Mouse (Mus musculus) liver, adult (tissue): ENCODE measurements at regions not wholly inside any gene's neighbourhood (a gene's known extent, or its start where the extent isn't known, plus 50 kb on each side); places are given as distances from the start of the nearest gene placed in this dataset.
A peak's percentile ranks its signal among the peaks of the same experiment; 100 is the strongest.

Source experiments
- GATA4 ChIP-seq: IDR thresholded peaks from 2 replicates; pipeline ENCODE4 v1.6.1; 2014; ENCODE audit warnings: mild to moderate bottlenecking, low read length; ENCODE audit not compliant: insufficient replicate concordance

DNA sequence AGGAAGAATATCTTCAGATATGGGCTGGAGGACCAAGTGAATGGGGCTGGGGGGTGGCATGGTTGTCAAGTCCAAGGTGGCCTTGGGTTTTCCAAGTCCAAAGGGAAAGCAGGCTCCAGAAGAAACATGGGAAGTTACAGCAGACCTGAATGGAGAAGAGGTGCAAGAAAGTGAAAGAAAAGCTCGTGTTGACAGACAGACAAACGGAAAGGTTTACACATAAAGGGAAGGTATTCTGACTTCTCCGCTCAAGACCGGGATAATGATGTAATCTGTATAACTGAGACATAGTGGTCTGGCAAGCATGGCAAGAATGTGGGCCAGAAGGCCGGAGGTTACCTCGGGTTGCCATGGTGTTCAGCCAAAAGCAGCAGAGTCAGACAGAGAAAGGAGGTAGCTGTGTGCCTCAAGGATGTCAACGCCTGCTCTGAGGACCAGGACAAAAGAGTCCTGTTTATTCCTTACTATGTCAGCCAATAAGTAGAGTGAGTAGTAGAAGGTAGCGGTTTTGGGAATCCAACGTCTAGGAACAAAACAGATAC lies 50.8 kb upstream of the Elk3 start:
- no peak for TF ChIP-seq GATA4

DNA sequence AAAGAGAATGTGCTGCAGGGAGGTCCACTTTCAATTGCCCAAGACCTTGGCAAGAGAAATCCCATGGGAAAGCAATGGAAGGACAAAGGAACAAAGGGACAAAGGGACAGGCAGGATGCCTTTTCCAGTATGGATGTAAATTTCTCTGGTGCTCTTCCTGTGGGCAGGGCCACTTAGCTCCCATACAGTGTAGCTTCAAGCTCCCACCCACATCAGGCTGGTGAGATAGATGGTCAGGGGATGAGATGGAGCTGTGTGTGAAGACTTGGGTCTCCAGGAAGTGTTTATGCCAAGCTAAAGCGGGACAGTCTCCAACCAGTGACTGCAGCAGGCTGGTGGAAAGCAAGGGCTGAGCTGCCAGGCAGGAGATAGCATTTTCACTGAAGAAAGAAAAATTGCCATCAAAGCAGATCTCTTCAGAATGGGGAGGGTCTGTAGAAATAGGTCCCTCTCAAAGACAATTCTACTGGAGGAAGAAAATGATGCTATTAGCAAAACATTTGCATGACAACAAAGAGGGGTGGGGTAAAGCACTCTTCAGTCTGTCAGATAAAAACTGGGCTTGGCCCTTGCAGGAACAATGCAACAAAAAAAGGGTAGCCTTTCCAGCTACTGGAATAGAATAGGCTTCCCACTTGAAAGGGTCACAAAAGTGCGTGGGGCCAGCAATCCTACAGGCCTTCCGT lies 53.3 kb upstream of the Elk3 start:
- TF ChIP-seq GATA4 = no peak

DNA sequence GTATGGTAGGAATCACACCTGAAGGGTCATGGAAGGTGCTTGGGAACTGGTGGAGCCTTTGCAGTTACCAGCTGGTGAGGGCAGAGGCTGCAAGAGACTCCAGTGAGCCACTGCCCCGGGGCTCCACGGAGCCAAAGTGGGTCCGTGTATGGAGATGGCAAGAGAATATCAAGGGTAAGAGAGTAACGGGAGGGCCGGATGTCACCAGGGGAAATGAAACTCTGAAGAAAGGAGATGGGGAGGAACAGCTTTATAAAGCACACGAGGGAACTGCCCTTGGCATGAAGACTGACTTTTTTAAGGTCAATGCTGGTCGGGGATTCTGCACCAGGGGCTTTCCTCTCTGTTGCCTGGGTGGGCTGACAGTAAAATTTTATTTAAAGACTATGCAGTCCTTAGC lies 53.9 kb upstream of the Elk3 start:
- no peak for TF ChIP-seq GATA4

DNA sequence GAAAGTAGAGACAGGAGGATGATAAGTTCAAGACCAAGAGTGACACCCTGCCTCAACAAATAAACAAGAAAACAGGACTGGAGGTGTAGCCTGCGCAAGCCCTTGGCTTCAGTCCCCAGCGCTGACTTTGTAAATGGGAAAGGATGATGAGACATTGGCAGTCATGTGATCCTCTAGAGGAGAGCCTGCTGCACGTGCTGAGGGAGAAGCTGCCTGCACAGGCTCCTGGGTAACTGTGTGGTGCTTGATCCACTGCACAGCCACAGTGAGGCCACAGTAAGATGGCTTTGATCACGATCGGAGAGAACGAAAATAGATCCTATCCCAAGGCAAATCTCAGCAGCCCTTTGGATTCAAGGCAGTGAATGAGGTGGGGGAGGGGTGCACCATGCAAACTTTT lies 54.4 kb upstream of the Elk3 start:
- TF ChIP-seq GATA4 = no peak

DNA sequence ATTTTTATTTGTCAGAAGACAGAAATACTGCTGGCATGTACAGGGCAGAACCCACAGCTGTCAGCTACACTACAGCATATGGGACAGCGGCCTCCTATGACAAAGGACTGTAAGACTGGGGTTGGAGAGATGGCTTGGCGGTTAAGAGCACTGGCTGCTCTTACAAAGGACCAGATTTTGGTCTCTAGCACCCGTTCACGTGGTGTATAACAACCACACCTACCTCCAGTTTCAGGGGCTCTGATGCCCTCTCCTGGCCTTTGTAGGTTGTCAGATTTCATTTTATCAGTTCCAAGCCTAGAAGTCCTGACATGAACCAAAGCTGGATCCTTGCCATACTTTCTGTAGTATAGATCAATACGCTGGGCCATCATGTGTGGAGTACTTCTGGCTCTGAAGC lies 54.9 kb upstream of the Elk3 start:
- no peak for TF ChIP-seq GATA4

DNA sequence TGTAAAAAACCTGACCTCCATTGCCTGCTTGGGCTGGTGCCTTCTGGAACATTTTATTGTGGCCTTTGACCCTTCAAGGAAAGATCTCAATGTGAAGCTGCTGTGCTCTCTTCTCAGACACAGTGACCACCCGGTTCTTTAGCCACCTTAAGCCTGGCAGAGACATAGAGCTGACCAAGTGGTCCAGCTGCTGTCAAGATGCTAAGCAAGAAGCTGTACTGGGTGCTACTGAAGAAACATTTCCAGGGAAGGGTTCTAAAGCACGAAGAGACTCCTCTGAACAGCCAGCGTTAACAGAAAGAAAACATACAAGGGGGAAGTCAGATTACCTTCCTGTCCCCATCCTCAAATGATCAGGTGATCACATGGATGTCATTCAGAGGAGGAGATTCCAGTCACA lies 58.8 kb upstream of the Elk3 start:
- TF ChIP-seq GATA4 = no peak

DNA sequence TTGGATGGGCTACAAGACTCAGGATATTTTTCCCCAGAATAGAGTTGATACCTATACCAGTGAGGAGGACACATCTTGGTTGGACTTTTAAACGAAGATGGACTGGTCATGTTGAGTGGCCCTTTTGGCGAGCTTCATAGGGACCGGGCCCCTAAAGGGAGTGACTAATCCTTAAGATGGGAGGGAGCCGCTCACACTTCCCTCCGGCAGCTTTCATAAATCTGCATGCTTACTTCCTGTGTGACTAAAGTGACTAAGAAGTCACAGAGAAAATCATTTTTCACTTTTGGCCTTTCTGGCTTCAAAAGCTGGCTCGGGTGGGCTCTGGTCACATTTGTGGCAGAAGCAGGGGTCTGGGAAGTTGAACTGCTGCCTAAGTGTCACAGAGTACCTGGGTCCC lies 59.4 kb upstream of the Elk3 start:
- no peak for TF ChIP-seq GATA4

DNA sequence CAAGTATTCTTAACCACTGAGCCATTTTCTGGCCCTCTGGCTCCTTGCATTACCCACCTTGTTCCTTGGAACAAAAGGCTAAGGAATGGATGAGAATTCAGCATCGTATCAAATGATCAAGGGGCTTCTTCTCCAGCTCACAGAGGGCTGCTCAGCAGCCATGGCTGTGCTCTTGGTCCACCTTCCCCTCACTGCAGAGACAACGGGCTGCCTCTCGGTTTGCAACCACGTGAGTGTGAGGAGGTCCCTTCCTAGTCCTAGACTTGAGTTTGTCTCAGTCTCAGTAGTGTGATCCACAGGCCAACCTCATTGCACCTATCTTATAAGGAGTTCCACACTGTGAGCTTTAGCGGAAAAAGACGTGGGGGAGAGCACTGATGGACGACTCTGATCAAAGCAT lies 61.3 kb upstream of the Elk3 start:
- TF ChIP-seq GATA4 = no peak

DNA sequence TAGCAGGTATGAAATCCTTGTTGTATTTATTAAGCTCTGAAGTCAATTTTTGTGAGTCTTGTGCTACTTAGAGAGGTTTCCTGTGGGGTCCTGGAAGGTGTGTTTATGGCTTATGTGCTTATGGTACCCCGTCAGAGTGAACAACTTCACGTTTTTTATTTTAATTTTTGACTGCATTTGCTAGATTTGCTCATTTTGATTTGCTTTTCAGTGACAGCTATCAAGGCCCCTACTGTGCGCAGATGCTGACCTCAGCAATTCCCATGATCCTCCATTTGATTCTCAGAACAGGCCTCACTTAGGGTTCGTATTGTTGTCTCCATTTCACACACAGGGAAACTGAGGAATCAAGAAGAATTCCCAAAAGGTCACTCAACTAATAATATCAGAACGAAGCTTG lies 62.3 kb upstream of the Elk3 start:
- TF ChIP-seq GATA4 = no peak

DNA sequence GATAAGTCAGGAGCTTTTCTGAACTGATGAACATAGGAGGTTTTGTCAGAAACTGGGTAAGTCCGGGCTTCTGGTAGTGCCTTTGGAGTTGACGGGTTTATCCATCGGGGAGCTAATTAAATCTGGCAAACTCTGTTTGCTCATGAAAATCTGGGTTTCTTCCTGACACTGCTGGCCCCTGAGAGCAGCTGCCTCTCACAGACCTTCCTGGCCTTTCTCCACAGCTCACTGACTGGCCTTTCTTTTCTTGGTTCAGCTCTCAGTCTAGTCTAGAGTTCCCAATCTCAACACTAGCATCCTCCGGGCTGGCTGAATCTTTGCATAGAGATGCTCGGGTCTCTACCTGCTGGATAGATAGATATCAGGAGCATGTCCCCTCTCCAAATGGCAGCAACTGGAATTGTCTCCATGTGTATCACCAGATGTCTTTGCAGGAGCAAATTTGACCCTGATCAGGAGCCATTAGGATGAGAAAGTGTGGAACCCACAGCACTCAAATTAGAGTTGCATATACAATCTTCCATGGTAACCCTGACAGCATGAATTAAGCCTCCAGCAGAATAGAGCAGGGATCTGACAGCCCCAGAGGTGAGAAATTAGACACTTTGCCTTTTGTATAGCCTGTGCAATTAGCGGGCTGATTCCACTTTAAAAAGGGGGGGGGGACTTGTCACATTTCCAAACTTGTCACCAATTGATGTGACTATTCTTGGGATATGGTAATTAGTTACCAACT lies 63.2 kb upstream of the Elk3 start:
- TF ChIP-seq GATA4 = no peak

DNA sequence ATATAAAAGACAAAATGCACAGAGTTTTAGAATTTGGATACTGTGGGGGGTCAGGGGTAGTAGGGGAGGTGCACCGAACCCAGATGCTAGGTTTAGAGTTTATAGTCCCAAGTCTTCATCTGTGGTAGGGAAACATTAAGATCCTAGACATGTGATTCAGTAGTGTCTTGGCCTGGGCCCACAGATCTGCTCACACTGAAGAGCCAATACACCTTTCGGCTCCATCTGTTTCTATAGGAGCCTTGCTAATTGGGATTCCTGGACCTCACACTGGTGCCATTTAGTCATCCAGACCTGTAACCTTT lies 63.7 kb upstream of the Elk3 start:
- TF ChIP-seq GATA4 = no peak

DNA sequence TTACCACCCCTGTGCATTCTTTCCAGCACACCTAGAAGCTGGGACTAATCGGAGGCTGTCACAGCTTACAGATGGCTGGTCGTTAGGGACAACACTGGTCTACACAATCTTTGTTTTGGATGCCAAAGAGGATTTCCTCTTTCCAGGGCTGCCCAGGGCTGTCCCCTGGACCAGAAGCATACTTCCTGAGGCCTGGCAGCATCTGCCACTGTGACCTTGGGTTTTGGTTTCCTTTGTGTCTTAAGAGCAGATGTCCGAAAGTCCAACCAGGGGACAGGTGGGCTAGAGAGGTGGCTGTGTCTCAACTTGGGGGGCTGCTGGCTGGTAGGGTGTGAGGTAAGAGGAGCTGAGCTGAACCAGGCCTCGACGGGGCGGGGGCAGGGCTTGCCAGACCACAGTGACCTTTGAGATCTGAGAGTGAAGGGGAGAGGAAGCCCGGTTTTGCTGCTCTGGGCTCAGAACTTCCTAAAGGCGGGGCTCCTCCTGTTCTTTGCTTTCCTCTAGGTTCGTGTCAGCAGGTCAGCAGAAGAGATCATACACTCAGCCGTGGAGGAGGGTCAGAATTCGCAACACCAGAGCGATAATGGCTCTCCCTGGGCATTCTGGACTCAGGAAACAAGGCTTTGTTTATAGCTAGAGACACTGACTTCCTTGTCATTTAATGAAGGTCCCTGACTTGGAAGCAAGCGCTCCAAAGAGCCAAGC lies 64.2 kb upstream of the Elk3 start:
- peak; percentile 86; the same call in 1 of the 2 replicates for TF ChIP-seq GATA4

DNA sequence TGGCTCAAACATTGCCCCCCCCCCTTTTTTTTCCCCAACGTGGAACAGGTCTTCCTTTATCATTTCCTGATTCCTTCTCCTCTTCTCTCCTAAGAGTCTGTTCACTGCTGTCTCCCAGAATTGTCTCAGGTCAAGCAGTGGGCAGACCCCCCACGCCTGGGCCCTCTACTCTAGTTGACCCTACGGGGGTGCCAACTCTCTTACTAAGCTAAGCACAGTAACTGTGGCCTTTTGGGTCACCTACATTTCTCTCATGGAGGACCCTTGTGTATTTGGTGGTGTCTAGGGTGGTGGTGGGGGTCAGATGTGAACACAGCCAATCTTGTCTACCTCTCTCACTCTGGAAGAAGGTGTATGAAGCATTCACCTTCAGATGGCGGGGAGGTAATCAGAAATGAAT lies 64.8 kb upstream of the Elk3 start:
- TF ChIP-seq GATA4 = no peak

DNA sequence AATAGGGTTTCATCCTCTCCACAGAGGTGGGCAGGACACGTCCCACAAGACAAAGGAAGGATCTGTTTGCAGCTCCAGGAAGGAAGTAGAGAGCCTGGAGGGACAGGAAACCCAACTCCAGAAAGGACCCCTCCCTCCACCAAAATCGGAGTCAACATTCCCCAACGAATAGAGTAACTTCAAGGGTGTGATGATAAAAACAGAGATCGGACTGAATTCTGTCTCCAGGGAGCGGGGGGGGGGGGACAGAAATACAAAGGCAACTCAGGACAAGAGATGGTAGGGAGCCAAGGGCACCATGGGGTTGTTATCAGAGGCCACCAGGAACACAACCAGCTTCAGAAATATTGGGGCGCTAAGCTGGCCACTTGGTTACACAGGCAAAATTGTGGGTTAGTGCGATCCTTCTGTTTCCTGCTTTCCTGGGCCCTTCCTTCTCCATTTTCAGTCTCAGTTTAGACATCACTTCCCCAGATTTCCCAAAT lies 65.6 kb upstream of the Elk3 start:
- peak; percentile 43; the same call in 1 of the 2 replicates for TF ChIP-seq GATA4

DNA sequence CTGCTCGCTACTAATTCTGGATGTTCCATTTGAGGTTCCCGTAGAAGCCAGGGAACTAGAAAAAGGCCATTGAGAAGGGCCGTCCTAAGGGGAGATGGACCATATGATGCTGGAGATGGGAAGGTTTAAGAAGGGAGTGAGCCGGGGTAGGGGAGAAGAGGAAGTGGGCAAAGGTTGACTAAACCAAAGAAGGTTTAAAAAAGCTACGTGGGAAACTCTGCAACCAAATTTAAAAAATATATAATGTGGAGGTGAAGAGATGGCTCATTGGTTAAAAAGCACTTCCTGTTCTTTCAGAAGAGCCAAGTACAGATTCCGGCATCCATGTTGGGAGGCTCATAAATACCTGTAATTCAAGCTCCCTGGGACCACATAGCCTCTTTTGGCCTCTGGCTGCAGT lies 63.9 kb upstream of the Lta4h start:
- TF ChIP-seq GATA4 = no peak

DNA sequence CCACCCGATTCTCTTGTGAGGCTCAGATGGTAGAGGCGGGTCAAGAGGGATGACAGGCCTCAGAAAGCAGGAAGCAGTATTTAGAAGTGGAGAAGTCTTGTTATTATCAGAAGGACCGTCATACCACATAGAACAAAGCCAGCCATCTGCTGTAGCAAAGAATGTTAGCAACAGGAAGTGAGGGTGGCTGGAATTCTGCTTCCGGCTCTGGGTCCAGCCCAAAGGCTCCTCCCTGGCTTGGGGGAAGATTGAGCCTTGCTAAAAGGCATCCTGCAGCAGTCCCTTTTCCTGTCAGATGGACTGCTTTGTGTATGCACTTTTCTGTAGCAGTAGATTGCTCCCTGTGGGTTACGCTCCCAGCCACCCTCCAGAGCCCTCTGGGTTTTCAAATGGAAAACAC lies 61.9 kb upstream of the Lta4h start:
- TF ChIP-seq GATA4 = peak; percentile 44; the same call in 1 of the 2 replicates

DNA sequence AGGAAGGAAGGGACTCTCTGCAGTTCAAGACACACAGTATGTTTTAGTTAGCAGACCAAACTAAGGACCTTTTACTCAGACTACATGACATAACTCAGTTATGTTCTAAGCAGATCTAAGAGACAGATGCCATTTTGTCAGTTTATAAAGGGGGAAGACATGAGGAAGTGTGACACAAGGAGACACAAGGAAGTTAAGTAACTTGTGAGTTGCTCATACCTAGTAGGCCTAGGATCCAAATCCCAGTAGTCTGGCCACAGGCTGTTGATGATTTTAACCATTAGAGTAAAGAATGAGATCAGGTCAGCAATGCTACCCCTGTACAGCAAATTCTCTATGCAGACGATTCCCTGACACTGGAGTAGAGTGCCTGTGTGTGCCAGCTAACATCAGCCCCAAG lies 59.3 kb upstream of the Lta4h start:
- no peak for TF ChIP-seq GATA4

DNA sequence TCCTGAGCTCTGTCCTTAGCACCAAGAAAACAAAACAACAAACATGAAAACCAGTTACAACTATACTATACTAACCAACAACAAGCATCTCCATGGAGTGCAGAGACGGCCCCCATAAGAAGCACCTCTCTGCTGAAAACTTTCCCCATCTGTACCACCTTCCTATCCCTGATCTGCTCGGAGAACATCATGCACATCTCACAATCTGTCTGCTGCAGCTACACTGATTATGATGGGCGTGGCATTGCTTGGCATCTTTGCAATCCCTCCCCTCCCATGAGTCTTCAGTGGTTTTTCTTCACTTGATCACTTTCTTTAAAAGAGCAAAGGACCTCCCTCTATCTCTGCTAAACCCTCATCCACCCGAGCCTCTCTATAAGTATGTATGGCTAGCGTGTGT lies 55.5 kb upstream of the Lta4h start:
- no peak for TF ChIP-seq GATA4
